Mouse (Mus musculus): ENCODE data around the gene Gm10972.
A peak's percentile ranks its signal among the peaks of the same experiment; 100 is the strongest.
"Not testable (repeated sequence)": the region's sequence is repeated elsewhere in the genome, so short reads cannot be mapped to it uniquely, and the experiment has no call there.

The Gm10972 gene

GRCm38 (mm10) chr3:94642495-94643162 is at the start of gene Gm10972:
Gm10972 (plus strand) TSS chr3:94643112.
- not testable (repeated sequence) for DNase-seq (ENCODE audit: low read depth, low spot score)

GRCm38 (mm10) chr3:94595871-94596287 is 47.0 kb upstream of the Gm10972 start:
- DNase-seq (ENCODE audit: low read depth, low spot score), result no peak

GRCm38 (mm10) chr3:94597224-94597779 is 45.6 kb upstream of the Gm10972 start:
- DNase-seq (ENCODE audit: low read depth, low spot score), result no peak

GRCm38 (mm10) chr3:94601959-94602358 is 41.0 kb upstream of the Gm10972 start:
- DNase-seq (ENCODE audit: low read depth, low spot score), result peak; percentile 55

GRCm38 (mm10) chr3:94609621-94610020 is 33.3 kb upstream of the Gm10972 start:
- no peak for DNase-seq (ENCODE audit: low read depth, low spot score)

- DNase-seq (ENCODE audit: low read depth, low spot score), result no peak
Observed at GRCm38 (mm10) chr3:94610581-94610980, 32.3 kb upstream of the Gm10972 start.

- no peak for DNase-seq (ENCODE audit: low read depth, low spot score)
Observed at GRCm38 (mm10) chr3:94611343-94611742, 31.6 kb upstream of the Gm10972 start.

GRCm38 (mm10) chr3:94611834-94612233 is 31.1 kb upstream of the Gm10972 start:
- no peak for DNase-seq (ENCODE audit: low read depth, low spot score)

- DNase-seq (ENCODE audit: low read depth, low spot score), result no peak
Observed at GRCm38 (mm10) chr3:94612274-94612673, 30.6 kb upstream of the Gm10972 start.

- DNase-seq (ENCODE audit: low read depth, low spot score), result no peak
Observed at GRCm38 (mm10) chr3:94613258-94613878, 29.5 kb upstream of the Gm10972 start.

GRCm38 (mm10) chr3:94616717-94617116 is 26.2 kb upstream of the Gm10972 start:
- DNase-seq (ENCODE audit: low read depth, low spot score), result peak; percentile 12

GRCm38 (mm10) chr3:94621740-94622507 is 21.0 kb upstream of the Gm10972 start:
- no peak for DNase-seq (ENCODE audit: low read depth, low spot score)

- no peak for DNase-seq (ENCODE audit: low read depth, low spot score)
Observed at GRCm38 (mm10) chr3:94622550-94622949, 20.4 kb upstream of the Gm10972 start.

- DNase-seq (ENCODE audit: low read depth, low spot score), result no peak
Observed at GRCm38 (mm10) chr3:94624281-94624680, 18.6 kb upstream of the Gm10972 start.

GRCm38 (mm10) chr3:94628712-94629111 is 14.2 kb upstream of the Gm10972 start:
- no peak for DNase-seq (ENCODE audit: low read depth, low spot score)

GRCm38 (mm10) chr3:94629876-94630275 is 13.0 kb upstream of the Gm10972 start:
- DNase-seq (ENCODE audit: low read depth, low spot score), result no peak

GRCm38 (mm10) chr3:94648755-94649590 is 6.1 kb downstream of the Gm10972 start:
- DNase-seq (ENCODE audit: low read depth, low spot score), result peak; percentile 5

GRCm38 (mm10) chr3:94650409-94650808 is 7.5 kb downstream of the Gm10972 start:
- no peak for DNase-seq (ENCODE audit: low read depth, low spot score)

GRCm38 (mm10) chr3:94653967-94654366 is 11.1 kb downstream of the Gm10972 start:
- not testable (repeated sequence) for DNase-seq (ENCODE audit: low read depth, low spot score)

GRCm38 (mm10) chr3:94657852-94658739 is 15.2 kb downstream of the Gm10972 start:
- DNase-seq (ENCODE audit: low read depth, low spot score), result peak; percentile 6
